Mouse (Mus musculus) layer of hippocampus, postnatal 25 days (tissue): ENCODE data around the gene Acvr1. TPM values are rescaled to one million over a fixed set of nuclear protein-coding genes. Genes with fewer than 3 reads are reported as not detected.
A peak's percentile ranks its signal among the peaks of the same experiment; 100 is the strongest.

Experiments used
- DNase-seq, 2 experiments: peaks; one replicate each; pipeline ENCODE4 v3.0.0; 2022; ENCODE audit warnings: mixed read lengths in 2 of 2, low spot score in 1 of 2; ENCODE audit errors: extremely low spot score in 1 of 2
- total RNA-seq, 2 experiments: library from RNA; stranded (reverse); gene quantifications; 2 replicates each; pipeline ENCODE4 v1.2.3; 2021

Gene Acvr1
- total RNA-seq, 2 experiments from 2014 or later = 43.1 to 48.2 TPM

GRCm38 (mm10) chr2:58562137-58562536 lies 4.8 kb downstream of the Acvr1 start:
- no peak for DNase-seq

GRCm38 (mm10) chr2:58557045-58557845 lies 9.7 kb downstream of the Acvr1 start:
- no peak for DNase-seq

GRCm38 (mm10) chr2:58552296-58552695 lies 14.7 kb downstream of the Acvr1 start:
- DNase-seq = no peak

GRCm38 (mm10) chr2:58551866-58552265 lies 15.1 kb downstream of the Acvr1 start:
- DNase-seq = no peak

GRCm38 (mm10) chr2:58550488-58550887 lies 16.5 kb downstream of the Acvr1 start:
- no peak for DNase-seq

- DNase-seq = no peak
Observed at GRCm38 (mm10) chr2:58549960-58550359, 17.0 kb downstream of the Acvr1 start.

- DNase-seq = no peak
Observed at GRCm38 (mm10) chr2:58548943-58549342, 18.0 kb downstream of the Acvr1 start.

GRCm38 (mm10) chr2:58546264-58546663 lies 20.7 kb downstream of the Acvr1 start:
- no peak for DNase-seq

- DNase-seq = no peak
Observed at GRCm38 (mm10) chr2:58544368-58544767, 22.6 kb downstream of the Acvr1 start.

GRCm38 (mm10) chr2:58543252-58543651 lies 23.7 kb downstream of the Acvr1 start:
- DNase-seq = no peak

GRCm38 (mm10) chr2:58538196-58538595 lies 28.8 kb downstream of the Acvr1 start:
- no peak for DNase-seq

- DNase-seq = no peak
Observed at GRCm38 (mm10) chr2:58536796-58537195, 30.2 kb downstream of the Acvr1 start.

- DNase-seq = no peak
Observed at GRCm38 (mm10) chr2:58535233-58535632, 31.7 kb downstream of the Acvr1 start.

GRCm38 (mm10) chr2:58534379-58534778 lies 32.6 kb downstream of the Acvr1 start:
- DNase-seq = no peak

GRCm38 (mm10) chr2:58533521-58534001 lies 33.4 kb downstream of the Acvr1 start:
- no peak for DNase-seq

- peak; percentile 41 to 56 for DNase-seq
Observed at GRCm38 (mm10) chr2:58532260-58532850, 34.6 kb downstream of the Acvr1 start.

- no peak for DNase-seq
Observed at GRCm38 (mm10) chr2:58530521-58530920, 36.4 kb downstream of the Acvr1 start.

GRCm38 (mm10) chr2:58529860-58530440 lies 37.0 kb downstream of the Acvr1 start:
- DNase-seq = no peak

- no peak for DNase-seq
Observed at GRCm38 (mm10) chr2:58529384-58529783, 37.6 kb downstream of the Acvr1 start.

- DNase-seq = no peak
Observed at GRCm38 (mm10) chr2:58527786-58528185, 39.2 kb downstream of the Acvr1 start.

GRCm38 (mm10) chr2:58524356-58524755 lies 42.6 kb downstream of the Acvr1 start:
- no peak for DNase-seq
